In the genomic region with DNA sequence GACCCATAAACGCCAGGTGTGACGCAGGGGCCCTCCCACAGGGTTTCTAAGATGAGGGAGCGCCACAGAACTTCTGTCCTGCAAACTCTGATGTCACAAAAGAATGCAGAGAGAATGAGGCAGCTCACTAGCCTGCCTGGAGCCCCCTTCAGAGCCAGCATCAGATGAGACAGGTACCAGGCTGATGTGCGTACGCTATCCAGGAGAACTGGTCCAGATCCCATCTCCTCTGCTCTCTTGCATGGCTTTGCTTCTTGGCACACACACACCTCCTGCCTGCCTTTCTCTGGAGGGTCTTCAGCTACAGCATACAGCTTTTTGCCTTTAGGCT, we compare ENCODE assay signal across 10 mouse cellular contexts. TPM values are rescaled to one million over a fixed set of nuclear protein-coding genes. Genes with fewer than 3 reads are reported as not detected.
DNase-seq lines count a peak whose midpoint lies in the region; ATAC-seq and TF ChIP-seq lines count a peak whose summit lies in the region.
"Had no signal": no experiment of that assay in that cellular context is flagged by ENCODE, and none has a peak within 500 bp of the region (broad histone marks: within the 10 kb centered on the region; RNA-seq: fewer than 3 reads in every experiment).

No protein-coding gene starts in this region.

- no peaks in the 10 kb centered on the region for H3K27me3 ChIP-seq in heart, embryonic 13.5 days (replicated peaks)
- no peaks in the 10 kb centered on the region for H3K27me3 ChIP-seq in thymus, adult 2 months (ENCODE audit: control insufficient read depth, insufficient read depth, low read length)
- H3K27me3 ChIP-seq in liver, postnatal 0 days (ENCODE audit: insufficient read depth, low read length), result no peaks in the 10 kb centered on the region
- no peaks in the 10 kb centered on the region for H3K27me3 ChIP-seq in intestine, postnatal 0 days (replicated peaks; ENCODE audit: control insufficient read depth, insufficient read depth, low read length)
- H3K27me3 ChIP-seq: embryonic facial prominence, embryonic 12.5 days had no signal

- TF ChIP-seq CTCF in thymus, adult 2 months (IDR thresholded peaks at IDR 0.05; ENCODE audit: borderline replicate concordance, control insufficient read depth, extremely low read depth, insufficient read depth, low read length, poor library complexity), result no peak
- TF ChIP-seq CTCF in liver, postnatal 0 days (IDR thresholded peaks at IDR 0.05; ENCODE audit: low read depth), result no peak
- no peak for TF ChIP-seq CTCF in intestine, postnatal 0 days (IDR thresholded peaks at IDR 0.05; ENCODE audit: low read depth)

- H3K4me2 ChIP-seq in heart, embryonic 13.5 days, result peak overlapping the region; percentile 59
- 0 out of 2 replicates have a peak overlapping the region, but pooled peaks have one; percentile 32 for H3K4me2 ChIP-seq in liver, postnatal 0 days (ENCODE audit: low read depth, low read length)
- H3K4me2 ChIP-seq in intestine, postnatal 0 days (replicated peaks; ENCODE audit: low read depth), result no peak overlapping the region
- H3K4me2 ChIP-seq: embryonic facial prominence, embryonic 12.5 days had no signal

- H3K27ac ChIP-seq in heart, embryonic 13.5 days (replicated peaks), result peak overlapping the region; percentile 71
- H3K27ac ChIP-seq in thymus, adult 2 months (ENCODE audit: control insufficient read depth, insufficient read depth, low read length), result peak overlapping the region; percentile 93
- peak overlapping the region; percentile 74 for H3K27ac ChIP-seq in liver, postnatal 0 days (ENCODE audit: low read depth)
- H3K27ac ChIP-seq in intestine, postnatal 0 days (ENCODE audit: low read depth, low read length), result no peak overlapping the region
- H3K27ac ChIP-seq: embryonic facial prominence, embryonic 12.5 days had no signal

- WGBS in heart, embryonic 13.5 days, result 46% methylated on average over 5 of the region's 5 CpGs
- WGBS in thymus, adult 2 months, result 38% methylated on average over 5 of the region's 5 CpGs
- WGBS in liver, postnatal 0 days (ENCODE audit: insufficient replicate concordance), result 74% methylated on average over 5 of the region's 5 CpGs
- 83% methylated on average over 5 of the region's 5 CpGs for WGBS in intestine, postnatal 0 days

- peaks cover 27% of the 10 kb centered on the region for H3K4me1 ChIP-seq in heart, embryonic 13.5 days
- peaks cover 84% of the 10 kb centered on the region for H3K4me1 ChIP-seq in thymus, adult 2 months (replicated peaks; ENCODE audit: control insufficient read depth, insufficient read depth, low read length)
- peaks cover 7% of the 10 kb centered on the region; the same call in 1 of the 2 replicates for H3K4me1 ChIP-seq in liver, postnatal 0 days (ENCODE audit: insufficient read depth)
- no peaks in the 10 kb centered on the region for H3K4me1 ChIP-seq in intestine, postnatal 0 days (replicated peaks; ENCODE audit: control insufficient read depth, insufficient read depth, low read length)

- peak overlapping the region; percentile 60 for H3K9ac ChIP-seq in heart, embryonic 13.5 days
- no peak overlapping the region for H3K9ac ChIP-seq in liver, postnatal 0 days (replicated peaks)
- no peak overlapping the region for H3K9ac ChIP-seq in intestine, postnatal 0 days (ENCODE audit: low read depth, low read length)
- H3K9ac ChIP-seq: embryonic facial prominence, embryonic 12.5 days had no signal

- H3K9me3 ChIP-seq in heart, embryonic 13.5 days, result no peaks in the 10 kb centered on the region
- no peaks in the 10 kb centered on the region for H3K9me3 ChIP-seq in liver, postnatal 0 days (ENCODE audit: low read length)
- H3K9me3 ChIP-seq in intestine, postnatal 0 days (ENCODE audit: control insufficient read depth), result no peaks in the 10 kb centered on the region
- H3K9me3 ChIP-seq: embryonic facial prominence, embryonic 12.5 days had no signal

- no peak for TF ChIP-seq EP300 in liver, postnatal 0 days (IDR thresholded peaks at IDR 0.05; ENCODE audit: low read depth)

- peak overlapping the region; percentile 25; the same call in 1 of the 2 replicates for H3K4me3 ChIP-seq in heart, embryonic 13.5 days
- H3K4me3 ChIP-seq in thymus, adult 2 months (ENCODE audit: control insufficient read depth, insufficient read depth, low read length), result peak overlapping the region; percentile 9
- H3K4me3 ChIP-seq in liver, postnatal 0 days (ENCODE audit: low read depth, low read length), result no peak overlapping the region
- H3K4me3 ChIP-seq in intestine, postnatal 0 days (ENCODE audit: low read depth, low read length), result no peak overlapping the region
- H3K4me3 ChIP-seq: embryonic facial prominence, embryonic 12.5 days had no signal

- H3K36me3 ChIP-seq in heart, embryonic 13.5 days, result no peaks in the 10 kb centered on the region
- H3K36me3 ChIP-seq in thymus, adult 2 months (ENCODE audit: control insufficient read depth, insufficient read depth, low read length), result no peaks in the 10 kb centered on the region
- no peaks in the 10 kb centered on the region for H3K36me3 ChIP-seq in liver, postnatal 0 days (replicated peaks; ENCODE audit: insufficient read depth, low read length)
- H3K36me3 ChIP-seq in intestine, postnatal 0 days (ENCODE audit: control insufficient read depth, insufficient read depth), result peaks cover 17% of the 10 kb centered on the region; the same call in 1 of the 2 replicates
- H3K36me3 ChIP-seq: embryonic facial prominence, embryonic 12.5 days had no signal

- no peak for DNase-seq in heart, adult 8-10 months (ENCODE audit: low spot score)
- no peak for DNase-seq in thymus, adult 2 months
- no peak for DNase-seq in thymus, adult 18-20 months
- no peak for DNase-seq in liver, postnatal 0 days
- DNase-seq in urinary bladder, postnatal 10 days (ENCODE audit: low spot score), result no peak
- DNase-seq in layer of hippocampus, adult 8-10 months (ENCODE audit: low spot score in 2 of 2), result no peak
- DNase-seq: kidney, adult 8-10 months had no signal

- TF ChIP-seq POLR2A in thymus, adult 2 months (IDR thresholded peaks at IDR 0.05; ENCODE audit: control insufficient read depth, extremely low read depth, insufficient read depth, low read length, poor library complexity), result no peak

- no peak for ATAC-seq in heart, embryonic 13.5 days (ENCODE audit: extremely low read depth, insufficient number of reproducible peaks, low FRiP score, low TSS enrichment)
- no peak for ATAC-seq in liver, postnatal 0 days
- no peak for ATAC-seq in intestine, postnatal 0 days

RNA-seq across cellular contexts. Expression of a gene that starts 32.3 kb away (rescaled TPM):
- 0.36 and 0.59 TPM in 2 replicates for polyA plus RNA-seq in heart, embryonic 13.5 days (2015; fragmentation: Nextera tagmentation; extraction: Ambion mirVana)
- 1 to 10 TPM in 2 of 4 experiments, under 1 TPM in 2; 0.85 to 4.1 (median 1.4) TPM for total RNA-seq in heart, adult 8-10 months (2022)
- polyA plus RNA-seq in thymus, adult 2 months (2012; rRNA removed), result 10.8 and 12.3 TPM in 2 replicates
- 0.18 and 0.28 TPM in 2 replicates for polyA plus RNA-seq in liver, postnatal 0 days (2015; fragmentation: Nextera tagmentation; extraction: Ambion mirVana)
- polyA plus RNA-seq in intestine, postnatal 0 days (2015; fragmentation: Nextera tagmentation; extraction: Ambion mirVana), result 0.61 and 0.64 TPM in 2 replicates
- 100 to 1,000 TPM; 180 to 207 (median 189) TPM for total RNA-seq in layer of hippocampus, adult 8-10 months (2022)

Comparison
In these comparisons a context has a peak if more than half of its experiments do, and no peak if none do; other contexts are left out.
1. H3K4me3 ChIP-seq: peak in heart, embryonic 13.5 days (single experiment) and thymus, adult 2 months (single experiment); none in liver, postnatal 0 days (single experiment) and intestine, postnatal 0 days (single experiment).